Mouse (Mus musculus) ES-Bruce4 (cell line): Measurements from ENCODE around the gene Ugt1a7c.
"Not testable (repeated sequence)": the region's sequence is repeated elsewhere in the genome, so short reads cannot be mapped to it uniquely, and the experiment has no call there.

ENCODE experiments used
- CTCF ChIP-seq: IDR thresholded peaks from one replicate; pipeline ENCODE4 v1.8.1; 2011; ENCODE audit warnings: low read depth, low read length
- EP300 ChIP-seq: IDR thresholded peaks from 2 replicates; pipeline ENCODE4 v1.6.1; 2011; ENCODE audit warnings: low read depth, low read length; ENCODE audit not compliant: insufficient read depth
- POLR2A ChIP-seq: IDR thresholded peaks from one replicate; pipeline ENCODE4 v1.8.1; 2011; ENCODE audit warnings: low read length; ENCODE audit not compliant: insufficient read depth

DNA sequence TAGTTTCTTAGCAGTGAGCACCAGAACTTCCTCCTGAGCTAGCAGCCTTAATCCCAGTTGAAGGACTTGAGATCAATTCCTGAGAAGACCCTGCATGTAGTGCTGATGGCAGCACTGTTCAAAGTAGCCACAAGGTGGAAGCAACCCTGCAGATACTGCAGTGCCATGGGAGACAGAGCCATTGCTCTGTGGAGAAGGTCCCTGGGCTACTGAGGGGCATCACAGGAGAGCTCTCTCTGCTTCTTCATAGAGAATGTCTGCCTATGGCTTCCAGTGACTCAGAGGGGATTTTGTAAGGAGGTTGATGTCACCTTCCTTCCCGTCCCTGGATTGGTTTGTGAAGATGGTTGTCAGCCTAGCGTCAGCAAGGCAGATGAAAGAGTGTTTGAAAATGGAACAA is 55.3 kb downstream of the Ugt1a7c start:
- not testable (repeated sequence) for TF ChIP-seq POLR2A, CTCF, EP300
